Mouse (Mus musculus) NIH3T3 (cell line): ENCODE results near the gene Abhd12b.

ENCODE experiments used
- DNase-seq: peaks from one replicate; pipeline ENCODE4 v3.0.0-alpha.2; 2012; ENCODE audit warnings: low read depth

Abhd12b gene

GRCm38 (mm10) chr12:70208214-70208613, 54.3 kb downstream of the Abhd12b start:
- no peak for DNase-seq

GRCm38 (mm10) chr12:70212501-70212900, 58.6 kb downstream of the Abhd12b start:
- no peak for DNase-seq

- no peak for DNase-seq
These were observed 59.7 kb downstream of the Abhd12b start for GRCm38 (mm10) chr12:70213601-70214000.

GRCm38 (mm10) chr12:70214281-70214680, 60.3 kb downstream of the Abhd12b start:
- peak; percentile 5 for DNase-seq

GRCm38 (mm10) chr12:70216229-70216800, 62.4 kb downstream of the Abhd12b start:
- peak; percentile 5 for DNase-seq

- DNase-seq = no peak
These were observed 65.0 kb downstream of the Abhd12b start for GRCm38 (mm10) chr12:70218795-70219540.

- no peak for DNase-seq
These were observed 67.5 kb downstream of the Abhd12b start for GRCm38 (mm10) chr12:70221425-70221824.

- DNase-seq = no peak
These were observed 69.4 kb downstream of the Abhd12b start for GRCm38 (mm10) chr12:70223331-70223730.

- DNase-seq = no peak
These were observed 72.7 kb downstream of the Abhd12b start for GRCm38 (mm10) chr12:70226655-70227054.

- DNase-seq = no peak
These were observed 73.4 kb downstream of the Abhd12b start for GRCm38 (mm10) chr12:70227121-70227932.

- no peak for DNase-seq
These were observed 74.2 kb downstream of the Abhd12b start for GRCm38 (mm10) chr12:70228155-70228554.

- DNase-seq = no peak
These were observed 77.4 kb downstream of the Abhd12b start, which contains the start of gene Pygl for GRCm38 (mm10) chr12:70231294-70231693. TSS of gene Pygl (minus strand) at chr12:70231488.

GRCm38 (mm10) chr12:70232020-70232544, 78.1 kb downstream of the Abhd12b start:
- no peak for DNase-seq
